Mouse (Mus musculus) liver, postnatal 0 days (tissue): ENCODE data around the gene Nsmce4a. TPM values are rescaled to one million over a fixed set of nuclear protein-coding genes. Genes with fewer than 3 reads are reported as not detected.

Experiments
- ATAC-seq: fragments of 200-750 bp; cut with Nextera tagmentation; 2 replicates; pipeline ENCODE4 v1.8.0; 2017; ENCODE audit warnings: mild to moderate bottlenecking, moderate library complexity
- DNase-seq: peaks from one replicate; pipeline ENCODE4 v3.0.0-alpha.2; 2016
- H3K27ac ChIP-seq: fragments of 300-500 bp; sonication (generic); 2 replicates; pipeline ENCODE4 v1.5.1; 2014; ENCODE audit warnings: antibody characterized with exemption, moderate library complexity, mild to moderate bottlenecking, low read depth
- H3K27me3 ChIP-seq: fragments of 300-500 bp; sonication (generic); 2 replicates; pipeline ENCODE4 v1.6.1; 2014; ENCODE audit warnings: low read length, control low read depth, mixed read lengths; ENCODE audit not compliant: insufficient read depth
- H3K36me3 ChIP-seq: fragments of 300-500 bp; sonication (generic); replicated peaks from 2 replicates; pipeline ENCODE4 v1.6.1; 2014; ENCODE audit warnings: mild to moderate bottlenecking, control low read depth, low read length, moderate library complexity, mixed read lengths; ENCODE audit not compliant: insufficient read depth
- H3K4me1 ChIP-seq: fragments of 300-500 bp; sonication (generic); 2 replicates; pipeline ENCODE4 v1.6.1; 2014; ENCODE audit warnings: antibody characterized with exemption, mild to moderate bottlenecking, control low read depth; ENCODE audit not compliant: insufficient read depth
- H3K4me2 ChIP-seq: fragments of 300-500 bp; sonication (generic); 2 replicates; pipeline ENCODE4 v1.6.1; 2014; ENCODE audit warnings: low read depth, mild to moderate bottlenecking, low read length, moderate library complexity, mixed read lengths
- H3K4me3 ChIP-seq: fragments of 300-500 bp; sonication (generic); 2 replicates; pipeline ENCODE4 v1.5.1; 2014; ENCODE audit warnings: low read depth, low read length
- H3K9ac ChIP-seq: fragments of 300-500 bp; sonication (generic); replicated peaks from 2 replicates; pipeline ENCODE4 v1.6.1; 2014; ENCODE audit warnings: mild to moderate bottlenecking, moderate library complexity
- H3K9me3 ChIP-seq: fragments of 300-500 bp; sonication (generic); 2 replicates; pipeline ENCODE4 v1.6.1; 2016; ENCODE audit warnings: mild to moderate bottlenecking, control low read depth, low read length, mixed read lengths
- CTCF ChIP-seq: sonication (generic); IDR thresholded peaks from 2 replicates; pipeline ENCODE4 v1.5.1; 2016; ENCODE audit warnings: antibody characterized with exemption, low read depth
- EP300 ChIP-seq: IDR thresholded peaks from 2 replicates; pipeline ENCODE4 v1.6.1; 2016; ENCODE audit warnings: antibody characterized with exemption, low read depth, mild to moderate bottlenecking
- WGBS: fragments of 180-500 bp; shearing (Covaris S2); extraction: QIAGEN DNeasy Blood & Tissue Kit; methylation state at CpG from one replicate; pipeline ENCODE4 v1.1.7; 2014; ENCODE audit not compliant: insufficient replicate concordance; 5-methylcytosine and 5-hydroxymethylcytosine counted together
- polyA plus RNA-seq: library from polyadenylated mRNA; unstranded; fragments of >200 nt; fragmentation: Nextera tagmentation; extraction: Ambion mirVana; gene quantifications from 2 replicates; pipeline ENCODE4 v1.2.1, GENCODE M21; 2015

Nsmce4a gene
- polyA plus RNA-seq, 1 experiment from 2014 or later = 67.8 TPM

DNA sequence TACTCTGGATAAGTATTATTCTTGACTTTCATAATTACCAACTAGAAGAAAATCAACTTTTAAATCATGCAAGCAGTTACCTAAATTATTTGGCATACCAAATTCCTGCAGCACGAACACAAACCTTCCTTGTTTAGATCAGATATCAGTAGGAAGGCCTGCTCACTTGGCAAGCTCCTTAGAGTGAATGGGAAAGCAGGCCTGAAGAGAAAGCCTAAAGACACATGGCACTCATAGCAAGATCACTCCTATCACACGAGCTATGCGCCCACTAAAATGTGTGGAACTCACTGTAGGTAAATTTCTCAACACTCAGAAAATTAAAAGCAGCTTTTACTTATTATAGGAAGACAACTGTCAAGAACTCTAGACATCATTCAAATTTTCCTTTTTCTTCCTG is 79.6 kb downstream of the Nsmce4a start:
- TF ChIP-seq CTCF (no peak), EP300 (no peak)
- DNase-seq = no peak
- H3K36me3 ChIP-seq = peaks cover 3% of the 10 kb centered on the region; the same call in 1 of the 2 replicates
- H3K4me3 ChIP-seq = no peak overlapping the region
- 77% methylated on average over 3 of the region's 3 CpGs for WGBS
- H3K27me3 ChIP-seq = no peaks in the 10 kb centered on the region
- H3K4me1 ChIP-seq = 0 out of 2 replicates have a peak, but pooled peaks cover 3% of the 10 kb centered on the region
- H3K9me3 ChIP-seq = no peaks in the 10 kb centered on the region
- no peak overlapping the region for H3K9ac ChIP-seq
- no peak overlapping the region for H3K27ac ChIP-seq
- no peak overlapping the region for H3K4me2 ChIP-seq
- ATAC-seq = no peak

DNA sequence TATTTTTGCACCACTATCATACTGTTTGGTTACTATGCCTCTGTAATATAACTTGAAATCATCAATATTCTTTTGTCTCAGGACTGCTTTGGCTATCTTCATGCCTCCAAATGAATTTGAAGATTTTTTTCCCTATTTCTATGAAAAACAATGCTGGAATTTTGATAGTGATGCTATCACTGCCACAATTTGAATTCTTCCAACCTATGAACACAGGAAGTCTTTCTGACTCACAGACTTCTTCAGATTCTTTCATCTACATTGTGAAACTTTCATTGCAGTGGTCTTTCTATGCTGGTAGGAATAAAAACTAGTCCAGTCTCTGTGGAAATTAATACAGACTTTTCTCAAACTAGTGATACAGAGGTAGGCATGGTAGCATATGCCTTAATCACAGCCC is 80.9 kb downstream of the Nsmce4a start:
- no peak overlapping the region for H3K4me3 ChIP-seq
- no peaks in the 10 kb centered on the region for H3K27me3 ChIP-seq
- H3K27ac ChIP-seq = no peak overlapping the region
- TF ChIP-seq CTCF (no peak), EP300 (no peak)
- DNase-seq = no peak
- H3K4me2 ChIP-seq = no peak overlapping the region
- no peak overlapping the region for H3K9ac ChIP-seq
- 0 out of 2 replicates have a peak, but pooled peaks cover 3% of the 10 kb centered on the region for H3K4me1 ChIP-seq
- no peaks in the 10 kb centered on the region for H3K9me3 ChIP-seq
- no peak for ATAC-seq
- no peaks in the 10 kb centered on the region; the same call in 1 of the 2 replicates for H3K36me3 ChIP-seq

Other genes with a start within 250 kb of the Nsmce4a start
- gene Ate1, start 52.7 kb downstream of the Nsmce4a start, polyA plus RNA-seq = 21.2 and 25.1 TPM in 2 replicates
- 3.5 and 3.8 TPM in 2 replicates for gene Tacc2, start 4.3 kb upstream of the Nsmce4a start, polyA plus RNA-seq
- 0.38 and 0.52 TPM in 2 replicates for gene Btbd16, start 201.0 kb upstream of the Nsmce4a start, polyA plus RNA-seq